Mouse (Mus musculus) induced T-regulatory cell, adult 2 months (primary cell): Measurements from ENCODE around the gene Thumpd3.
A peak's percentile ranks its signal among the peaks of the same experiment; 100 is the strongest.

Experiments
- DNase-seq: peaks from one replicate; pipeline ENCODE4 v3.0.0-alpha.2; 2012; ENCODE audit warnings: low read depth

Gene Thumpd3

DNA sequence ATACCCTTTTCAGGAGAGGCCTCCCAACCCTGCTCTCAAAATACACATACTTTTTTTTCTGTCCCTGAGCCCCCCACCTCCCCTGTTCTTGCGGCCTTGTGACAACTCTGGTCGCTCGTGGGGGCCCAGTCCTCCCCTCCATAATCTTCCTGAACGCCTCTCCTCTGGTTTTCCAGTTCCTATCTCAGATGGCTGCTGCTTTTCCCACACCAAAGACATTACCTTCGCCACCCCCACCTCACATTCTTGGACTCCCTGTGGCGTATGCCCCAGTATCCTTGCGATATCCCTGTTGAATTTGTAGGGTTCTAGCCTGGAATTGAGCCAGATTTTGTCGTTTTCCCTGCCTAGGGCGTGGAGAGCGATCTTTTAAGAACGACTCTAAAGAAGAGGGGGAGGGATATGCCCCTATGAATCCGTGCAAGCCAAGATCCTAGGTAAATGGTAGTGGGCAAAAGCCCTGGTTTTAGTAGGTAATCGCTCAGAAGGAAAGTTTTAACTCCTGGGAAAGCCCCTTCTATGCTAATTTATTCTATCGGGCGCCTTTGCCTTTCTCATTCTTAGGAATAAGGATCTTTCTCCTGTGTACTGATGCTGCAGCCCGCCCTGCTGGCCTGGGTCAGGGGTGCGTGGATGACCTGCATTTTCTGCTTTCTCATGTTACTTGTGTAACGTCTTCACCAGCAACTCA, 32.2 kb downstream of the Thumpd3 start:
- peak; percentile 62 for DNase-seq

DNA sequence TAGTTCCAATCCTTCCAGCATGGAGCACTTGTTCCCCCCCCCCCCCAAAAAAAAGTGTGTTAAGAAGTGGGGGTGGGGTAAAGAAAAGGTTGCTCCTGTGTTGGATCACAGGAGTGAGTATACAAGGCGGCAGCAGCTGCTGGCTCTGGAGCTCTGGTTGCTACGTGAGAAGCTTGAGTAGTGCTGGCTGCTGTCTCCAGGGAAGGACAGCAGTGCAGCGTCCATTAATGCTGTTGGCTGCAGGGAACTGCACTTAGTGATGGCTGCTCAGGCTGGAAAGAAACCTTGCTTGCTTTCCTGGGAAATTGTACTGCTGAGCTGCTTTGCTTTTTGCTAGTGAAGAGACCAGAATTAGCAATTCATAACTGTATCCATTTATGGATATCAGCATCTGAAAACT, 33.5 kb downstream of the Thumpd3 start:
- no peak for DNase-seq

DNA sequence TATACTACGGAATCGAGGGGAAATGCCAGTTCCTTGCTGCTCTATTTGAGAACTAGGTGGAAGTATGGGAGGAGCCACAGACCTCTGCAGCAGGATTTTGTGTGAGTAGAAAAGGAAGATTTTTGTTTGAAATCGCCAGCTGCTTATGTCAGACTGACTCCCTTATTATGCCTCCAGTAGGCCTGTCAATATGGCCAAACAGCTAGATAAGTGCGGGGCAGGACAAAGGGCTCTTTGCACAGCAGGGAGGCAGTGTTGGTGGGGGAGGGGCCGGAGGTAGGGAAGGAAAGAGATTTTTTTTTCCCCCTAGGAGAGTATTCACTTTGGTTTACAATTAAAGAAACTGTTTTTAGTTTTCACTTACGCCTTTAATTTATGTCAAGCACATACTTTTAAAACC, 36.2 kb downstream of the Thumpd3 start:
- no peak for DNase-seq

DNA sequence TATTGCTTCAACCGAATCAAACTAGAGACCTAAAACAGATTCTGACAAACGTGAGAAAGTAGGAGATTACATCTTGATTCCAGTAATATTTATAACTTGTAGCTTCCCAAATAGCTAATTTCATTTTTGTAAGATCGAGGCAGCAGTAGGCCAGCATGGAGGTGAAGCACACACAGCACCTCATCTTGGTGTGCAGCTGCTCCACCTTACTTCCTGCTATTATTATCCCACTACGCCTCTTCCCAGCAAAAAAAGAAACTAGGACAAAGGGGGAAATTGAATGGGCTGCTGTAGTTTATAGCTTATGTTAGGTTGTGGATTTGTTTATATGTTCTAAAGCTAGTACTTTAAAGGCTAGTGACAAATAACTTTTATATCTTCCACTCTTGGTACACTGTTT, 38.6 kb downstream of the Thumpd3 start:
- DNase-seq, result no peak

DNA sequence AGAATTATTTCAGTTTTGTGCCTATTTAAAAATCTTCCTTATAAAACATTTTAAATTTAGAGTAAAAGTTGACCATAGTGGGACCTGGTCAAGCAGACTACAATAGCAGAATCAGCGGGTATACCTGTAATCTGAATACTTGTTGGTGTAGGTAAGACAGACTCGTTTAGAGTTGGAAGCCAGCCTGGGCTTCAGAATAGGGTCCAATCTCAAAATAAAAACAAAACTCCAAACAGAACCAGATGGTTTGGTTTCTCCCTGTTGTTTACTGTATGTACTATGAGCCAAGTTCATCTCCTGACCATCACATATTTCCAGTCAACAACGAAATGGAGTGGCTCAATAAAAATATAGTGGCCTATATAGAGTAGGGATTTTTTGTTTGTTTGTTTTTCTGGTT, 47.2 kb downstream of the Thumpd3 start:
- DNase-seq, result no peak

DNA sequence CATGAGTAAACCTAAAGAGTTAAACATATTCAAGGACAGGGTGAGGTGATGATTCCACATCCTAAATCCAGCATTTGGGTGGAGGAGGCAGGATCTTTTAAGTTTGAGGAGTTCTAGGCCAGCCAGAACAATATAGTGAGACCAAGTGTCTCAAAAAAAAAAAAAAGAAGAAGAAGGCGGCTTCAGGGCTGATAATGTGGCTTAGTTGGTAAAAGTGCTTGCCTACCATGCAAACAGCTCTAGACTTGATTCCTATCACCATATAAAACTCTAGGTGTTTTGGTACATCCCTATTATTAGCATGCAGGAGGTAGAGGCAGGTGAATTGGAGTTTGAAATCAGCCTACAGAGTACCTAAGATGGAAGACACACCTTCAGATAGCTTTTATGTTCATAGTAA, 49.5 kb downstream of the Thumpd3 start:
- no peak for DNase-seq

DNA sequence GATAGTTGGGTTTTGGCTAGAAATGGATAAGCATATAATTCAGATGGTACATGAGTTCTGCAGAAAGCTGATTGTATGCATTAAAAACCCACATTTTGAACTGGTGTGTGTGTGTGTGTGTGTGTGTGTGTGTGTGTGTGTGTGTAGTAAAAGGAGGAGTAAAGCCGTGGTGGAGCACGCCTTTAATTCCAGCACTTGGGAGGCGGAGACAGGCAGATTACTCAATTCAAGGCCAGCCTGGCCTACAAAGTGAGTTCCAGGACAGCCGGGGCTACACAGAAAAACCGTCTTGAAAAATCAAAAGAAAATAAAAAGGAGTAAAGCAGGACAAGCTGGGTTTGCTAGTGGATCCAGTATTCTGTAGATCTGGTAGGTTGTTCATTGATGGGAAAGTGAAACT, 51.6 kb downstream of the Thumpd3 start:
- DNase-seq, result no peak

DNA sequence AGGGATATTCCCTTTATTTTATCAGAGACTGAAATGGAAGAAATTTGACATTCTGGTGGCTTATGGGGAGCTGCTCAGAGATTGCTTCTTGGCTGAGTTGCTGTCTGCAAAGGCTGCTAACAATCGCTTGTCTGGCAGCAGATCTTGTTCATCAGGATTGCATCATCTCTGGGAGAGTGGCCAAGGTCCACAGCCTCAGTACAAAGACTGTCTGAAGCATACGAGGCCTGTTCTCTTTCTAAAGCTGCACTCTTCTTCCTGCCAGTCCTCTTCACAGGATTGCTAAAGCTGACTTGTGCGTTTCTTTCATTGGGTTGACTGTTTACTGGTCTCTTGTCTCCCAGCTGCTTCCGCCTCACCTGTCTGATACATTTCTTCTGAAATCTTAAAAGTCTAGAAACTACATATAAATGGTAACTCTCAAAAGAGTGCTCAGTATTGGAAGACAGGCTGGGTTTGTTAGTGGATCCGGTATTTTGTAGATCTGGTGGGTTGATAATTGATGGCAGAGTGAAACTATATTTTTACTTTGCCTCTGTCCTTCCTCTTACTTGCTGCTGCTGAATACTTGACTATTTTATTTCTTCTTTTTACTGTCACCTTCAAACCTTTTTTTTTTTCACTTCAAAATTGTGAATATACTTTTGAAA, 53.7 kb downstream of the Thumpd3 start:
- DNase-seq, result peak; percentile 44

DNA sequence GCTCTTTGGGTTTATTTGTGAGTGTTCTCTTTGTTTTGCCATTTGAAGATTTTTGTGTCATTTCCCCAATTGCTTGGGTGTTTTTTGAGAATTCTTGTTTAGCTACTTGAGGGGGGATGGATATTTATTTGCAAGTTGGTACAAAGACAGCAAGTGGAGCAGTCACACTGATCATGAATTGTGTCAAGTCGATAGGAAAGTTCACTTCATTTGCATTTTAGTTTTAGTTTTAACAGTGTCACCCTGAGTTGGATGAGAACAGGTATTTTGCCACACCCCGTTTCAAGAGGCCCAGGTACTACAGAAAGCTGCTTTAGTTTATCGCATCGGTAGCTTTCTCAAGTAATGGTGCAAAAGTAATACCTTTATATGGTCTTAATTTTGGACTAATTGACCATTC, 56.5 kb downstream of the Thumpd3 start:
- DNase-seq, result no peak

DNA sequence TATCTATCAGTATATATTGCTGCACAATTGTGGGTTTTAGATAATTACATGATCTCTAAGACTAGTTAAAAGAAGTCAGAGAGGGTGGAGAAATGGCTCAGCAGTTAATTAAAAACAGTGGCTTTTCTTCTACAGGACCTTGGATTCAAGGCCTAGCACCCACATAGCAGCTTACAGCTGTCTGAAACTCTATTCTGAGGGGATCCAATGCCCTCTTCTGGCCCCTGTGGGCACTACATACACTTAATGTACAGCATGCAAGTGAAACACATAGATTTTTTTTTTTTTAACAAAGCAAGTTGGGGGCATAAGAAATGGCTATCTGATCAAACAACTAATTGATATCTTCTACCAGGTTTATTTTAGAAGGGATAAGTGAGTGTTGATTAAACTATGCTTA, 57.7 kb downstream of the Thumpd3 start:
- DNase-seq, result peak; percentile 82

DNA sequence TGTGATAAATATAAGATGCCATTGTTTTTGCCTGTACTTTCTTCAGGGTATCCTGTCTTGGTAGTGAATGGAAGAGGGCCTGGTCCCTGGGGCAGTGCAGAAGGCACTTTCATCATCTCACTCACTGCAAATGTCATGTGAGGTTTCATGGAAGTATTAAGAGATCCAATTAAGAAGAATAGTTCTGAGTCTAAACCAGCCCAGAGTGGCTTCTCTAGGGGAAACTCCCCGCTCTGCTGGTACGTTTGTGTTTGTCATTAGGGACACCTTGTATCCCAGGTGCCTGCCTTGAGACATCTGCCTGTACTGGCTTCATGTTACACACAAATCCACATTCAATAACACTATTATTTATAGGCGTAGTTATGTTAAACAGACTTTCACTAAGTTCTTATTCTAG, 63.4 kb downstream of the Thumpd3 start:
- DNase-seq, result no peak

DNA sequence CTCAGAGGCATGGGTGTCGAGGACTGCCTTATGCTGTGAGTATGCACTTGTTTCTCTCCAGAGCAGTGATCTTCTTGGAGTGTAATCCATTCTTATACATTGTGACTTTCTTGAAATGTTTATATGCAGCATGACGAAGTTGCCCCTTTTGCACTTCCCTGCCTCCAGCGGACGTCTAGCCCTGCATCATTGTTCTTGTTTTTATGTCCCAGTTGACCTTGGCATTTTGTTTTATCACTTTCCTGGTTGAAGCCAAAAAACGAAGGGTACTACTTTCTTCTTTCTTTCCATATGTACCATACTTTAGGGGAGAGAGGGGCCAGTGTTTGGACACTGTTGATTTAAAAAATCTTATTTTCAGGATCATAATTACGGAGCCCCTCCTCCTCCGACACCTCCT, 63.9 kb downstream of the Thumpd3 start:
- no peak for DNase-seq
